Mouse (Mus musculus) kidney, postnatal 10 days (tissue): ENCODE results near the gene Tmc3.
A peak's percentile ranks its signal among the peaks of the same experiment; 100 is the strongest.

ENCODE experiments used
- DNase-seq: peaks from one replicate; pipeline ENCODE4 v3.0.0; 2021; ENCODE audit warnings: mixed read lengths

The Tmc3 gene

GRCm38 (mm10) chr7:83598997-83599912 is 14.5 kb downstream of the Tmc3 start:
- no peak for DNase-seq

DNA sequence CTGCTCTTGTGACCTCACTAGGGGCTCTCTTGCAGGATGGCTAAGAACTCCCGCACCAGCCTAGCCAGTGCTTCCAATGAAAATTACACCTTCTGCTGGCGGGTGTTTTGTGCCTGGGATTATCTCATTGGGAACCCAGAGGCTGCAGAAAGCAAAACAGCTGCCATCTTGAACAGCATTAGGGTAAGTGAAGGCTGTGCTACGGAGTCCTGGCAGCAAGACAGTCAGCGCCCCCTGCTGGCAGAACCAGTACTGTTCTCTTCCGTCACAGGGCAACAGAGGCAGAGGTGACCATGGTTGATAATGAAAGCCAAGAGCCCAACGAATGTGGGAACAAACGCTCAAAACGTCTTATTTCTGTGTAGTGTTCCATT is 15.2 kb downstream of the Tmc3 start:
- DNase-seq = peak; percentile 68

GRCm38 (mm10) chr7:83604180-83604944 is 19.6 kb downstream of the Tmc3 start:
- DNase-seq = no peak

DNA sequence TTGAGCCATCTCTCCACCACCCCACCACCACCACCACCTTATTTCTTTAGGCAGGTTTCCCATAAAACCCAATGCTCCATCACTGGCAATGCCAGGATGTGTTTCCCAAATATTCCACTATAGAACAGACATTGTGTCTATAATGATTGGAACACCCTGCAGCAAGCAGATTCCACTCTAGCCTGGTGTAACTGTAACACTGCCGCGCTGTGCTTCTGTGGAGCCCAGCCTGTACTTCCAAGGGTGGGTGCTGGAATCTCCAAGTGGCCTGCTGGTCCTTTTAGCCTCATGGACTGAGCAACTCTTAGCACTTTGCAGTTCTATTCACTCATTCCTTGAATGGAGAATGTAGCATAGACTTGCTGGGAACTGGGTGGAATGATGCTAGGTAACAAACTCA is 22.1 kb downstream of the Tmc3 start:
- DNase-seq = no peak

- DNase-seq = no peak
Observed at GRCm38 (mm10) chr7:83609891-83610290, 25.2 kb downstream of the Tmc3 start.

GRCm38 (mm10) chr7:83611886-83612285 is 27.2 kb downstream of the Tmc3 start:
- DNase-seq = no peak

DNA sequence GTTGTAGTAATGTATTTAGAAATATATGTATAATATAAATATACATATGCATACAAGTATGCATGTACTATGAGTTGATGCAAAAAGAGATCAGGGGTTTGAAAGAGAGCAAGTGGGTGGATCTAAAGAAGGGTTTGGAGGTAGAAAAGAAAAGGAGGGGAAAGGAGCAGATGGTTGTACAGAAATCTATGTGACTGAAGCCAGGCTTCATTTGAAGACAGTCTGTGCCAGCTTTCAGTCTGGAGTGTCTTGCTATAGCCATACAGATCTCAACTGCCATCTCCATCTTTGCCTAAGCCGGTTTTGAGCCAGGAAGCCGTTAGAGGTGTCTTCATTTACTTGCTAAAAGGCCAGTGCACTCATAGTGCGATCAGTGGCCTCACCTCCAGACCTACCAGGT is 30.5 kb downstream of the Tmc3 start:
- DNase-seq = no peak

DNA sequence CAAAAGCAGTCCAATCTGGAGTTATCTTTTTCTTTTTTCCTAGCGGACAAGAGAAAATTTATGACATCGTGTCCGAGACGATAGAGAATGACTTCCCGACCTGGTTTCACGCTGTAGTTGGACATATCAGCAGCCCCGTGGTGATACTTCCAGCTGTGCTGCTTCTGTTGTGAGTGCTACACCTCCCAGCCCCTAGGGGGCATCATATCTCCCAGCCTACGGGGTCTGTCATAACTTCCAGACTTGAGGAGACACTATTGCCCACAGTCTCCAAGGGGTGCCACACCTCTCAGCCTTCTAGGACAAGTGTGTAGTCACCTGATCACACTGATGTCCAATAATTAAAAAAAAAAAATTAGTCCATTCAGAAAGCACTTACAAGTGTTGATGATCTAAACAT is 31.1 kb downstream of the Tmc3 start:
- no peak for DNase-seq

GRCm38 (mm10) chr7:83616268-83616667 is 31.5 kb downstream of the Tmc3 start:
- DNase-seq = no peak

DNA sequence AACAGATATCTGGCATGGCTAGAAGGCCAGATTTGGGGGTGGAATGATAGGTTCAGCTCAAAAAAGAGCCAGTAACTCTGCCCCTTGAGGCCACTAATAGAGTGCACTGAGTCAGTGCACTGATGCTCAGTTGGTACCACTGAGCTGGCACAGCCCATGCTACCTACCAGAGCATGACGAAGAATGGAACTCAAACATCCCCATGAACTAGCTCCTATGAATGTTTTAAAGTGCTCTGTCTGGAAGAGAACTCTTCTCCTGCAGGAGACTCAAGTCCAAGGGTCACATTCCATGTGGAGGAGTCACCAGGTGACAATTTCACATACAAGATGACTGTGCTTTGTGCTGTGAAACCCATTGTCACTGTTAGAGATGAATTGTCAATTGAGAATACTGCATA is 34.0 kb downstream of the Tmc3 start:
- no peak for DNase-seq

- no peak for DNase-seq
Observed at GRCm38 (mm10) chr7:83622582-83622981, 37.9 kb downstream of the Tmc3 start.

- no peak for DNase-seq
Observed at GRCm38 (mm10) chr7:83624065-83624464, 39.3 kb downstream of the Tmc3 start.

DNA sequence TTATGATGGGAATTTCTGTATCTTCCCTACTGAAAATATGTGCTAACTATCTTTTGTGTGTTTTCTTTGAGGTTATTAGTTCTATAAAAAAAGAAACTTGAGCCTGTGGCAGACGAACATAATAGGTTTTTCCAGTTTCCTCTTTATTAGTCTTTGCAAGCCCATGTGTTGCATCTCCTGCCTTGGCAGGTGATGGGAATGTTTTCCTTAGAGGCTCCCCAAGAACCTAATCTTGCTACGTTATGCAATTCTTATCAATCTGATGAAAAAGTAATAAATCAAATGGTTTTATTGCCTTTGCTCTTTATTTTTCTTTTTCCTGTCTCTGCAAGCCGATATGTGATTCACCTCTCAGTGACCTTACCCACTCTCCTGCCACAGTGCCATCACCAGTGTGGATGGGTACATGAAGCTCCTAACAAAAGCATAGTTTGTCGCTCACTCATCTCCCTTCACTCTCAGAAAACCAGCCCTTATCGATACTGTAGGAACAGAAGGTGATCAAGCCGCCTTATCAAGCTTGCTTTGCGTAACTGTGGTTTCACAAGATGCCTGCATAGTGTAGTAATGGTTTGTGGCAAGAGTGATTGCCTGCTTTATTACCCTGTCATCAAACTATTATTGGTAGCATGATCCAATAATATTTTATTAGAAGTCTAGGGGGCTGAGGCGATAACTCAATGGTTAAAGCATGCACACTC is 42.0 kb downstream of the Tmc3 start:
- no peak for DNase-seq

DNA sequence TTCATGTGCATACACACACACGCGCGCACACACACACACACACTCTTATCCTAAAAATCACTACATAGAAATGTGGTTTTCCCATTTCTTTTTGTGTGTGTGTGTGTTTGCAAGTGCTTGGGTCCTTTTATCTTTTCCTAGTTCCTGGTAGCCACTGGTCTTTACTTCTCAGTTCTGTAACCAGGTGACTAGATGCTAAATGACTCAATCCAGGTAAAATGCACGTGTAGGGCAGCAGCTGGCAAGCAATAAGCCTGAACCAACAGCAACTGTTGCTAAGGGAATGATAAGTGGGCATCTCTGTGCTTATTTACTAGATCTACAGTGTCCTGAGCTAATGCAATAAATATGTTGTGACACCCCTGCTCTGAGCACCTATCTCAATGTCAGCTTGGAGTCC is 42.6 kb downstream of the Tmc3 start:
- DNase-seq = no peak

DNA sequence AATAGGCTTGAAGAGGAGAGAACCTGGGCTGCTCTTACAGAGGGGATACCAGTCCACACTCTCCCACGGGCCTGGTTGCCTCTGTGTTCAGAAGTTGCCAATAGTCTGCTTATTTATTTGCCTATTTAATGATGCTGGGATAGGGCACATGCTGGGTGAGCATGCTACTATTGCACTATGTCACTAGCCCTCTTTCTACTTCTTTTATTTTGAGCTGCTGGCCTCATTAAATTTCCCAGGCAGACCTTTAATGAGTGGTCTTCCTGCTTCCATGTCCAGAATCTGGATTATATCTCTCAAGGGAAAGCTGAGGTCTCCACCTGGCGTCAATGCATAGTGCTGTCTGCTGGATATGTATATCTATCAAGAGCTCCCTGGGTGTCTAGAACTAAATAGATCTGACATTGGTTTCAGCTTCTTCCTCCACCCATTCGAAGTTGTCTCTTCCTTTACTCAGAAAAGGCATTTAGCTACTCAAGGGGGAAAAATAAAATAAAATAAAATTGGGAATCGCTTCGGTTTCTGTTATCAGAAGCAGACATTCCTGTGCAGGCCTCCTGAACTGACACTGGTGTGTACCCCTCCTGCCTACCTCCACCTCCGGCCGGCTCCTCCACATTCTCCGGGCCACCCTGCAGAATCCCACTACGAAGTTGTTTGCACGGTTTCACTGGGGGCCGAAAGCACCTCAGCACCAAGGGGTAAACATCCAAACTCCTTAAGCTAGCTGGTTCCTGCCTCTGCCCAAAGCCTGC is 46.5 kb downstream of the Tmc3 start:
- DNase-seq = no peak

GRCm38 (mm10) chr7:83631828-83632681 is 47.3 kb downstream of the Tmc3 start, which contains the start of gene Stard5:
TSS of gene Stard5 (plus strand) at chr7:83631959.
- DNase-seq = peak; percentile 97

DNA sequence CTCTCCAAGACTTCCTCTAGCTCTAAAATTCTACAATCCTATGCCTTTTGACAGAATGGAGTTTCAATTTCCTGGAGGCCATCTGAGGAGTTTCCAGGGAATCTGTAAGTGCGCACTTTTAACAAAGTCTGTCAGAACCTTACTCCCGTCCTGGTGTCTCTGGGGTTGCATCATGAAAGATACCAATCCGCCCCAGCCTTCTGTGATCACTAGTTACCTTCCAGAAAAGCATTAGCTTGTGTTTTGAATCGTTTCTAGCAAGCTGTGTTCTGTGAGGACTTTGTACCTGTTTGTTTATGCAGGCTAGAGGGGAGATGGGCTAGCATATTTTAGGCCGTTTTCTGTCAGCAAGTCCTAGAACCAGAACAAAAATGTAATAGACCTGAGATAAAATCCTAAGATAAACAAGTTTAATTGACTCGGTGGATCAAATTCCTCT is 48.0 kb downstream of the Tmc3 start:
- DNase-seq = no peak

GRCm38 (mm10) chr7:83633856-83634255 is 49.1 kb downstream of the Tmc3 start:
- no peak for DNase-seq

GRCm38 (mm10) chr7:83635726-83636125 is 51.0 kb downstream of the Tmc3 start:
- no peak for DNase-seq

DNA sequence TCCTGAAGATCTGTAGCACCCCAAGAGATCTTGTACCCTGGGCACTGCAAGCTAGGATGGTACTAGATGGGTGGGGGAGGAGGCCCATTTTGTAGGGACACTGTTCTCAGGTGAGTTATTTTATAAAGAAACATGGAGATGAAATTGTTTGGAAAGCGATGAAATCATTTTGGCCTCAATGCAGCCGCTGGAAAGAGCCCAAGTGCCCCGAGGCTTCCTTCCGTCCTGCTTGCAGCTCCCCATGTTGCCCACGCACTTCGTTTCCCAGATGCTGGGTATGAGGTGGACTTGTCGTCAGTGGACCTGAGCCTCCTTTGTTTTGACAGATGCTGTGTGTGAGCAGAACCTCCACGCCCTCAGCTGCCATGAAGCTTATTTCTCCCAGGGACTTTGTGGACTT is 51.7 kb downstream of the Tmc3 start:
- DNase-seq = no peak

- no peak for DNase-seq
Observed at GRCm38 (mm10) chr7:83637781-83638583, 53.3 kb downstream of the Tmc3 start.
